Mouse (Mus musculus) neutrophil, adult 65 days (primary cell): Measurements from ENCODE around the gene Xlr3a. TPM values are rescaled to one million over a fixed set of nuclear protein-coding genes. Genes with fewer than 3 reads are reported as not detected.

Experiments
- total RNA-seq: library from RNA; stranded (reverse); gene quantifications from 2 replicates; pipeline ENCODE4 v1.2.4, GENCODE M21; 2023

The Xlr3a gene
- total RNA-seq: not detected in 2 replicates

GRCm38 (mm10) chrX:73096941-73097508 is at the start of gene Xlr3a:
Gene Xlr3a (minus strand): TSS chrX:73097095.

GRCm38 (mm10) chrX:73116747-73117146 is 19.9 kb upstream of the Xlr3a start, which contains the start of gene Gm14685:
Gene Gm14685 (plus strand): TSS chrX:73117047.

GRCm38 (mm10) chrX:73082267-73083055 is 14.4 kb downstream of the Xlr3a start, which contains the start of gene Xlr4a:
Gene Xlr4a (minus strand): TSS chrX:73082478.

GRCm38 (mm10) chrX:73064415-73064793 is 32.5 kb downstream of the Xlr3a start, which contains the start of gene Pnma3:
Gene Pnma3 (plus strand): TSS chrX:73064787.

GRCm38 (mm10) chrX:73037003-73037402 is 59.9 kb downstream of the Xlr3a start, which contains the start of gene Pnma5:
Gene Pnma5 (minus strand): TSS chrX:73037103.

Other genes starting within 250 kb of the Xlr3a start
- gene Cetn2, start 178.7 kb downstream of the Xlr3a start, total RNA-seq: 16.7 and 17.7 TPM in 2 replicates
- gene Nsdhl, start 178.5 kb downstream of the Xlr3a start, total RNA-seq: 4.4 and 5.0 TPM in 2 replicates
- gene Zfp185, start 109.8 kb downstream of the Xlr3a start, total RNA-seq: not detected in 2 replicates
- 1.6 and 1.9 TPM in 2 replicates for gene Pnma5, start 60.0 kb downstream of the Xlr3a start, total RNA-seq
- gene Pnma3, start 32.3 kb downstream of the Xlr3a start, total RNA-seq: not detected in 2 replicates
- gene Xlr4a, start 14.6 kb downstream of the Xlr3a start, total RNA-seq: 0.59 and 2.4 TPM in 2 replicates
- gene Gm14685, start 20.0 kb upstream of the Xlr3a start, total RNA-seq: 0.32 TPM in 1 of 2 replicates, not detected in the other
- not detected in 2 replicates for gene Xlr5b, start 51.7 kb upstream of the Xlr3a start, total RNA-seq
- gene DXBay18, start 52.4 kb upstream of the Xlr3a start, total RNA-seq: 0.43 TPM in 1 of 2 replicates, not detected in the other
- gene Spin2d, start 79.9 kb upstream of the Xlr3a start, total RNA-seq: not detected in 2 replicates
- gene Xlr3b, start 95.1 kb upstream of the Xlr3a start, total RNA-seq: 0.39 and 0.88 TPM in 2 replicates
- 0.88 and 2.2 TPM in 2 replicates for gene Xlr4b, start 117.2 kb upstream of the Xlr3a start, total RNA-seq
- gene F8a, start 131.2 kb upstream of the Xlr3a start, total RNA-seq: 4.8 TPM in 2 replicates
- gene Xlr4c, start 146.0 kb upstream of the Xlr3a start, total RNA-seq: 0.84 TPM in 1 of 2 replicates, not detected in the other
- gene Xlr3c, start 168.3 kb upstream of the Xlr3a start, total RNA-seq: not detected in 2 replicates
- not detected in 2 replicates for gene Xlr5a, start 195.9 kb upstream of the Xlr3a start, total RNA-seq
- gene Xlr5c, start 195.9 kb upstream of the Xlr3a start, total RNA-seq: not detected in 2 replicates
- gene Gm45015, start 239.7 kb upstream of the Xlr3a start, total RNA-seq: not detected in 2 replicates
- 6.1 and 10.9 TPM in 2 replicates for gene Zfp275, start 245.5 kb upstream of the Xlr3a start, total RNA-seq